Mouse (Mus musculus): Measurements from ENCODE around the gene Igf2bp3. TPM values are rescaled to one million over a fixed set of nuclear protein-coding genes. Genes with fewer than 3 reads are reported as not detected.

Igf2bp3 gene
- polyA plus RNA-seq, 1 experiment from 2014 or later, result 2.4 TPM

GRCm38 (mm10) chr6:49138159-49139051 is 76.4 kb downstream of the Igf2bp3 start:
- POLR2A ChIA-PET, result no interaction called here
- no peaks in the 10 kb centered on the region for H3K27me3 ChIP-seq
- ATAC-seq (no peak), DNase-seq (ENCODE audit: low read depth, low spot score) (no peak)
- in situ Hi-C loops (cut with MboI; ENCODE audit: low pct_unique_long_range_greater_than_20kb), result no loop called here
- CTCF ChIA-PET, result interaction anchor here (1.3 kb wide), 1 partner anchor 20 kb away, joined by 5 read pairs; no protein-coding TSS in a partner anchor
- no peak for TF ChIP-seq CTCF (IDR thresholded peaks at IDR 0.05)

- TF ChIP-seq CTCF (IDR thresholded peaks at IDR 0.05), result no peak
- DNase-seq (ENCODE audit: low read depth, low spot score) (no peak), ATAC-seq (no peak)
- no peaks in the 10 kb centered on the region for H3K27me3 ChIP-seq
- ChIA-PET CTCF (no interaction called here), POLR2A (no interaction called here)
- in situ Hi-C loops (cut with MboI; ENCODE audit: low pct_unique_long_range_greater_than_20kb), result no loop called here
Observed at GRCm38 (mm10) chr6:49136739-49137138, 78.0 kb downstream of the Igf2bp3 start.

GRCm38 (mm10) chr6:49132352-49133090 is 82.2 kb downstream of the Igf2bp3 start:
- POLR2A ChIA-PET, result no interaction called here
- ATAC-seq (no peak), DNase-seq (ENCODE audit: low read depth, low spot score) (no peak)
- H3K27me3 ChIP-seq, result no peaks in the 10 kb centered on the region
- in situ Hi-C loops (cut with MboI; ENCODE audit: low pct_unique_long_range_greater_than_20kb), result no loop called here
- TF ChIP-seq CTCF (IDR thresholded peaks at IDR 0.05), result no peak
- CTCF ChIA-PET, result interaction anchor here (1.4 to 1.7 kb wide), 2 partner anchors 10 to 36 kb away, joined by 4 read pairs; no protein-coding TSS in a partner anchor

GRCm38 (mm10) chr6:49131855-49132254 is 82.9 kb downstream of the Igf2bp3 start:
- ATAC-seq (no peak), DNase-seq (ENCODE audit: low read depth, low spot score) (no peak)
- ChIA-PET POLR2A (no interaction called here), CTCF (interaction anchor here (1.4 to 1.7 kb wide), 2 partner anchors 10 to 35 kb away, joined by 4 read pairs; no protein-coding TSS in a partner anchor)
- TF ChIP-seq CTCF (IDR thresholded peaks at IDR 0.05), result no peak
- in situ Hi-C loops (cut with MboI; ENCODE audit: low pct_unique_long_range_greater_than_20kb), result no loop called here
- H3K27me3 ChIP-seq, result no peaks in the 10 kb centered on the region

- no peak for TF ChIP-seq CTCF (IDR thresholded peaks at IDR 0.05)
- DNase-seq (ENCODE audit: low read depth, low spot score) (no peak), ATAC-seq (no peak)
- H3K27me3 ChIP-seq, result no peaks in the 10 kb centered on the region
- in situ Hi-C loops (cut with MboI; ENCODE audit: low pct_unique_long_range_greater_than_20kb), result no loop called here
- CTCF ChIA-PET, result interaction anchor here (1.0 kb wide), 1 partner anchor 24 kb away, joined by 3 read pairs; no protein-coding TSS in a partner anchor
- POLR2A ChIA-PET, result no interaction called here
Observed at GRCm38 (mm10) chr6:49130328-49130727, 84.4 kb downstream of the Igf2bp3 start.

- no peak for DNase-seq (ENCODE audit: low read depth, low spot score)
- ATAC-seq, result no peak
- in situ Hi-C loops (cut with MboI; ENCODE audit: low pct_unique_long_range_greater_than_20kb), result no loop called here
- H3K27me3 ChIP-seq, result no peaks in the 10 kb centered on the region
- POLR2A ChIA-PET, result no interaction called here
- CTCF ChIA-PET, result interaction anchor here (1.3 kb wide), 1 partner anchor 9 kb away, joined by 3 read pairs; no protein-coding TSS in a partner anchor
- TF ChIP-seq CTCF (IDR thresholded peaks at IDR 0.05), result no peak
Observed at GRCm38 (mm10) chr6:49120370-49120769, 94.4 kb downstream of the Igf2bp3 start.

- no peaks in the 10 kb centered on the region for H3K27me3 ChIP-seq
- ATAC-seq, result no peak
- no peak for TF ChIP-seq CTCF (IDR thresholded peaks at IDR 0.05)
- in situ Hi-C loops (cut with MboI; ENCODE audit: low pct_unique_long_range_greater_than_20kb), result no loop called here
- DNase-seq (ENCODE audit: low read depth, low spot score), result no peak
- ChIA-PET CTCF (interaction anchor here (1.3 kb wide), 1 partner anchor 10 kb away, joined by 3 read pairs; no protein-coding TSS in a partner anchor), POLR2A (no interaction called here)
Observed at GRCm38 (mm10) chr6:49119462-49120135, 95.2 kb downstream of the Igf2bp3 start.

GRCm38 (mm10) chr6:49118446-49118845 is 96.3 kb downstream of the Igf2bp3 start:
- ATAC-seq (no peak), DNase-seq (ENCODE audit: low read depth, low spot score) (no peak)
- TF ChIP-seq CTCF (IDR thresholded peaks at IDR 0.05), result no peak
- ChIA-PET CTCF (interaction anchor here (1.5 kb wide), 1 partner anchor 20 kb away, joined by 5 read pairs; no protein-coding TSS in a partner anchor), POLR2A (no interaction called here)
- H3K27me3 ChIP-seq, result no peaks in the 10 kb centered on the region
- in situ Hi-C loops (cut with MboI; ENCODE audit: low pct_unique_long_range_greater_than_20kb), result no loop called here

- in situ Hi-C loops (cut with MboI; ENCODE audit: low pct_unique_long_range_greater_than_20kb), result no loop called here
- no peak for TF ChIP-seq CTCF (IDR thresholded peaks at IDR 0.05)
- no peak for DNase-seq (ENCODE audit: low read depth, low spot score)
- POLR2A ChIA-PET, result interaction anchor here (1.0 kb wide), 1 partner anchor 10 kb away, joined by 3 read pairs; no protein-coding TSS in a partner anchor
- H3K27me3 ChIP-seq, result no peaks in the 10 kb centered on the region
- ATAC-seq, result no peak
- CTCF ChIA-PET, result no interaction called here
Observed at GRCm38 (mm10) chr6:49116241-49116640, 98.5 kb downstream of the Igf2bp3 start.

GRCm38 (mm10) chr6:49115550-49115949 is 99.2 kb downstream of the Igf2bp3 start:
- no peaks in the 10 kb centered on the region for H3K27me3 ChIP-seq
- ATAC-seq, result no peak
- CTCF ChIA-PET, result no interaction called here
- in situ Hi-C loops (cut with MboI; ENCODE audit: low pct_unique_long_range_greater_than_20kb), result no loop called here
- POLR2A ChIA-PET, result interaction anchor here (1.0 kb wide), 1 partner anchor 9 kb away, joined by 3 read pairs; no protein-coding TSS in a partner anchor
- no peak for TF ChIP-seq CTCF (IDR thresholded peaks at IDR 0.05)
- no peak for DNase-seq (ENCODE audit: low read depth, low spot score)
